Mouse (Mus musculus) lung, postnatal 4 days (tissue): ENCODE results near the gene Il27ra.
"Not testable (repeated sequence)": the region's sequence is repeated elsewhere in the genome, so short reads cannot be mapped to it uniquely, and the experiment has no call there.

Experiments
- DNase-seq, 2 experiments: peaks; one replicate each; pipeline ENCODE4 v3.0.0; 2021

Il27ra gene

GRCm38 (mm10) chr8:83995973-83996372 is 46.4 kb downstream of the Il27ra start:
- DNase-seq: no peak

GRCm38 (mm10) chr8:83994030-83994429 is 48.4 kb downstream of the Il27ra start:
- no peak for DNase-seq

- DNase-seq: no peak
Observed at GRCm38 (mm10) chr8:83992488-83992887, 49.9 kb downstream of the Il27ra start.

- DNase-seq: no peak
Observed at GRCm38 (mm10) chr8:83990170-83990569, 52.2 kb downstream of the Il27ra start.

- DNase-seq: no peak
Observed at GRCm38 (mm10) chr8:83989243-83989642, 53.1 kb downstream of the Il27ra start.

- not testable (repeated sequence) for DNase-seq
Observed at GRCm38 (mm10) chr8:83983222-83983621, 59.2 kb downstream of the Il27ra start.

GRCm38 (mm10) chr8:83982449-83982848 is 59.9 kb downstream of the Il27ra start:
- no peak for DNase-seq

GRCm38 (mm10) chr8:83981533-83981932 is 60.9 kb downstream of the Il27ra start:
- DNase-seq: no peak

- no peak for DNase-seq
Observed at GRCm38 (mm10) chr8:83980845-83981244, 61.5 kb downstream of the Il27ra start.
